Mouse (Mus musculus) macrophage (primary cell): ENCODE data around the gene Dnajc25. TPM values are rescaled to one million over a fixed set of nuclear protein-coding genes. Genes with fewer than 3 reads are reported as not detected.

Experiments used
- H3K27ac ChIP-seq: fragments of 350-480 bp; formaldehyde crosslinking; 2 replicates; pipeline ENCODE4 v1.9.0; 2021
- H3K36me3 ChIP-seq: fragments of 350-480 bp; formaldehyde crosslinking; 2 replicates; pipeline ENCODE4 v1.9.0; 2021; ENCODE audit errors: inconsistent target
- H3K4me3 ChIP-seq: fragments of 350-480 bp; formaldehyde crosslinking; 2 replicates; pipeline ENCODE4 v1.9.0; 2021; ENCODE audit errors: inconsistent target
- H3K79me2 ChIP-seq: fragments of 350-480 bp; formaldehyde crosslinking; 2 replicates; pipeline ENCODE4 v1.9.0; 2021; ENCODE audit errors: inconsistent target
- WGBS: methylation state at CpG from one replicate; pipeline ENCODE4 v1.1.7; 2026; ENCODE audit warnings: inconsistent platforms; ENCODE audit not compliant: missing documents; 5-methylcytosine and 5-hydroxymethylcytosine counted together
- polyA plus RNA-seq: library from polyadenylated mRNA; stranded (reverse); fragments of 250-400 nt; gene quantifications from 3 replicates; pipeline ENCODE4 v1.2.4, GENCODE M21; 2018; ENCODE audit warnings: inconsistent platforms

Gene Dnajc25
- polyA plus RNA-seq, 1 experiment from 2014 or later: 11.2 TPM

GRCm38 (mm10) chr4:59069276-59069675 lies 74.4 kb downstream of the Dnajc25 start:
- WGBS: 77% methylated on average over 3 of the region's 3 CpGs

More at GRCm38 (mm10) chr4:59069276-59069675, 74.4 kb downstream of the Dnajc25 start:
- no peak overlapping the region for H3K27ac ChIP-seq
- no peaks in the 10 kb centered on the region for H3K36me3 ChIP-seq
- H3K4me3 ChIP-seq: no peak overlapping the region
- no peaks in the 10 kb centered on the region for H3K79me2 ChIP-seq

Other genes starting within 250 kb of the Dnajc25 start
- not detected in 3 replicates for gene Olfr267, start 207.3 kb upstream of the Dnajc25 start, polyA plus RNA-seq
- gene Ecpas, start 82.3 kb upstream of the Dnajc25 start, polyA plus RNA-seq: 24.1 to 39.2 TPM (median 33.8 TPM) in 3 replicates
- not detected in 3 replicates for gene Zkscan16, start 51.4 kb upstream of the Dnajc25 start, polyA plus RNA-seq
- 19.7 to 28.3 TPM (median 26.7 TPM) in 3 replicates for gene Ptgr1, start 7.9 kb upstream of the Dnajc25 start, polyA plus RNA-seq
- gene Gm20503, start 8.1 kb downstream of the Dnajc25 start, polyA plus RNA-seq: not detected in 3 replicates
- 30.9 to 65.1 TPM (median 52.8 TPM) in 3 replicates for gene Gng10, start 40.0 kb downstream of the Dnajc25 start, polyA plus RNA-seq
- gene AI481877, start 143.9 kb downstream of the Dnajc25 start, polyA plus RNA-seq: not detected in 3 replicates
- gene Ugcg, start 194.2 kb downstream of the Dnajc25 start, polyA plus RNA-seq: 15.3 to 16.7 TPM (median 16.4 TPM) in 3 replicates